Mouse (Mus musculus): ENCODE measurements around the gene Ttyh3.

Gene Ttyh3

GRCm38 (mm10) chr5:140627580-140627979 is 21.3 kb downstream of the Ttyh3 start:
- no peak for DNase-seq (ENCODE audit: low spot score)

GRCm38 (mm10) chr5:140624961-140625360 is 23.9 kb downstream of the Ttyh3 start:
- DNase-seq (ENCODE audit: low spot score): no peak

GRCm38 (mm10) chr5:140624238-140624637 is 24.6 kb downstream of the Ttyh3 start:
- no peak for DNase-seq (ENCODE audit: low spot score)

GRCm38 (mm10) chr5:140623791-140624190 is 25.0 kb downstream of the Ttyh3 start:
- DNase-seq (ENCODE audit: low spot score): no peak

GRCm38 (mm10) chr5:140622978-140623670 is 25.7 kb downstream of the Ttyh3 start:
- DNase-seq (ENCODE audit: low spot score): no peak

GRCm38 (mm10) chr5:140621517-140621916 is 27.3 kb downstream of the Ttyh3 start:
- DNase-seq (ENCODE audit: low spot score): peak; percentile 52

GRCm38 (mm10) chr5:140621092-140621491 is 27.7 kb downstream of the Ttyh3 start:
- DNase-seq (ENCODE audit: low spot score): no peak

- no peak for DNase-seq (ENCODE audit: low spot score)
Observed at GRCm38 (mm10) chr5:140619895-140620736, 28.7 kb downstream of the Ttyh3 start.

GRCm38 (mm10) chr5:140619151-140619771 is 29.6 kb downstream of the Ttyh3 start:
- DNase-seq (ENCODE audit: low spot score): peak; percentile 72

- no peak for DNase-seq (ENCODE audit: low spot score)
Observed at GRCm38 (mm10) chr5:140617714-140618113, 31.1 kb downstream of the Ttyh3 start.

- no peak for DNase-seq (ENCODE audit: low spot score)
Observed at GRCm38 (mm10) chr5:140616691-140617090, 32.1 kb downstream of the Ttyh3 start.

- DNase-seq (ENCODE audit: low spot score): no peak
Observed at GRCm38 (mm10) chr5:140616110-140616503, 32.7 kb downstream of the Ttyh3 start.

GRCm38 (mm10) chr5:140615321-140616109 is 33.3 kb downstream of the Ttyh3 start:
- no peak for DNase-seq (ENCODE audit: low spot score)

- DNase-seq (ENCODE audit: low spot score): no peak
Observed at GRCm38 (mm10) chr5:140614837-140615236, 34.0 kb downstream of the Ttyh3 start.

GRCm38 (mm10) chr5:140614141-140614540 is 34.7 kb downstream of the Ttyh3 start:
- no peak for DNase-seq (ENCODE audit: low spot score)

GRCm38 (mm10) chr5:140612191-140612590 is 36.6 kb downstream of the Ttyh3 start:
- DNase-seq (ENCODE audit: low spot score): no peak

GRCm38 (mm10) chr5:140611611-140612185 is 37.1 kb downstream of the Ttyh3 start:
- DNase-seq (ENCODE audit: low spot score): no peak

- DNase-seq (ENCODE audit: low spot score): peak; percentile 77
Observed at GRCm38 (mm10) chr5:140611021-140611583, 37.7 kb downstream of the Ttyh3 start.

GRCm38 (mm10) chr5:140610273-140611011 is 38.4 kb downstream of the Ttyh3 start:
- peak; percentile 46 for DNase-seq (ENCODE audit: low spot score)

- DNase-seq (ENCODE audit: low spot score): no peak
Observed at GRCm38 (mm10) chr5:140609511-140610272, 39.1 kb downstream of the Ttyh3 start.

Data from ovary, postnatal 36 days (tissue).